Mouse (Mus musculus): Measurements from ENCODE around the gene Zdhhc19. TPM values are rescaled to one million over a fixed set of nuclear protein-coding genes. Genes with fewer than 3 reads are reported as not detected.

Zdhhc19 gene
- total and polyA plus RNA-seq, 2 experiments: not detected

DNA sequence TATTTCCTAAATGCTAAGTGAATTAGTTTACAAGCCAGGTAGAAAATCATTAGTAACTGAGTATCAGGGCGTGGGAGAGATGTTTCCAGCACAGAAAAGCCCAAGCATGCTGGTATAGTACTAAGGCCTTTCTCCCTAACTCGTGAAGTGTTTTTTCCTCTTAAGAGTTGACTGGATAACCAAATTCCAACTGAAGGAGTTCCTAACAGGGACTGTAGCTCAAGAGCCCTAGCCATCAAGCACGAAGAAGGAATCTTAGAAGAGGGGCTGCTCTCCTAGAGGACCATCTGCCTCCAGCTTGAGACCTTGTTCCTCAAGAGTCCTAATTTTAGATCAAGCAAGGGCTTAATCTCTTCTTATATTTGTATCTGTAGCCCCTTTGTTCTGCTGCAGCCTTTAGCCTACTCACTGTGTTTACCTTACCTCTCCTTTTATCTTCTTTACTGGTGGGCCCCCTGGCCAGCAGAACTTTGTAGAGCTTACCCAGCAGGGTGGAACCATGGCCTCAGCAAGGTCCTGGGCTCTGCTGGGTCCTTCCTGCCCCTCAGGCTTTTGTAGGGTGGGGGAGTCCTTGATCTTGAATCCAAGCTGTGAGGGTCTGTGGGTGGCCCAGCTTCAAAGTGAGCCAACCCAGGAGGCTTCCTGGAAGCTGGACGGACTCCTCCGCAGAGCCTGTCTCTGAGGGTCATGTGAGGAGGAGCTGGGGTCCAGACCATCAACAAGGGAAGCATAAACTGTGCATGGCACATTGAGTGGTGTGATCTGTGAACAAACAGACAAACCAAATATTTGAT is 42.0 kb downstream of the Zdhhc19 start:
- no peaks in the 10 kb centered on the region for H3K27me3 ChIP-seq (ENCODE audit: control insufficient read depth, insufficient read depth, low read length)
- TF ChIP-seq POLR2A (IDR thresholded peaks at IDR 0.05; ENCODE audit: extremely low read depth, insufficient read depth, low read length): no peak
- TF ChIP-seq CTCF (IDR thresholded peaks at IDR 0.05; ENCODE audit: low read depth, low read length): no peak
- H3K36me3 ChIP-seq (ENCODE audit: control insufficient read depth, insufficient read depth, low read length): no peaks in the 10 kb centered on the region
- DNase-seq (ENCODE audit: extremely low read depth, low read depth, low spot score): no peak
- no peak overlapping the region for H3K4me3 ChIP-seq (ENCODE audit: insufficient read depth, low read depth, low read length)
- no peaks in the 10 kb centered on the region for H3K79me2 ChIP-seq (ENCODE audit: control insufficient read depth, insufficient read depth, low read length)
- no peak overlapping the region for H3K27ac ChIP-seq (replicated peaks; ENCODE audit: insufficient read depth, low read depth, low read length)
- WGBS: 84% methylated on average over 5 of the region's 5 CpGs
- peaks cover 4% of the 10 kb centered on the region; the same call in 1 of the 2 replicates for H3K4me1 ChIP-seq (ENCODE audit: control insufficient read depth, insufficient read depth, low read length)
- H3K9ac ChIP-seq (ENCODE audit: low read depth, low read length): no peak overlapping the region

DNA sequence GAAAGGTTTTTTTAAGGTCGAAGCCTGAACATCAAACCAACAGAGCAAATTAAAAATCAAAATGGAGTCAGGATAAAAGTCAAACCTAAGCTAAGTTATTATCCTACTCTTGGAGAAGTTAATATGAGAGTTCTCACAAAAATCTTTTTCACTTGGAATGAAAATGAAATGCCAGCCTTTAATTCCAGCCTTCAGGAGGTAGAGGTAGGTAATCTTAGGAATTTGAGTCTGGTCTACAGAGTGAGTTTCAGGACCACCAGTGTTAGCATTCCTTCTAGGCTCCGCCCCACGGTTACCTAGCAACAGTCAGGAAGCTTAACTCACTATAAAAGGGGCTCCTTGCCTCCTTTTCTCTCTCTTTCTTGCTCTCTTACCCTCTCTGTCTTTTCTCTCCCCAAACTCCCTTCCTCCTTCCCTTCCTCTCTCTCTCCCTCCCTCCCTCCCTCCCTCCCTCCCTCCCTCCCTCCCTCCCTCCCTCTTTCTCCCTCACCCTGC is 42.7 kb downstream of the Zdhhc19 start:
- no peaks in the 10 kb centered on the region for H3K36me3 ChIP-seq (ENCODE audit: control insufficient read depth, insufficient read depth, low read length)
- no peak overlapping the region for H3K4me3 ChIP-seq (ENCODE audit: insufficient read depth, low read depth, low read length)
- H3K9ac ChIP-seq (ENCODE audit: low read depth, low read length): no peak overlapping the region
- H3K27me3 ChIP-seq (ENCODE audit: control insufficient read depth, insufficient read depth, low read length): no peaks in the 10 kb centered on the region
- 53% methylated on average over 3 of the region's 3 CpGs for WGBS
- no peak for DNase-seq (ENCODE audit: extremely low read depth, low read depth, low spot score)
- no peaks in the 10 kb centered on the region for H3K79me2 ChIP-seq (ENCODE audit: control insufficient read depth, insufficient read depth, low read length)
- H3K4me1 ChIP-seq (ENCODE audit: control insufficient read depth, insufficient read depth, low read length): peaks cover 4% of the 10 kb centered on the region
- no peak overlapping the region for H3K27ac ChIP-seq (replicated peaks; ENCODE audit: insufficient read depth, low read depth, low read length)
- TF ChIP-seq POLR2A (IDR thresholded peaks at IDR 0.05; ENCODE audit: extremely low read depth, insufficient read depth, low read length) (no peak), CTCF (IDR thresholded peaks at IDR 0.05; ENCODE audit: low read depth, low read length) (no peak)

DNA sequence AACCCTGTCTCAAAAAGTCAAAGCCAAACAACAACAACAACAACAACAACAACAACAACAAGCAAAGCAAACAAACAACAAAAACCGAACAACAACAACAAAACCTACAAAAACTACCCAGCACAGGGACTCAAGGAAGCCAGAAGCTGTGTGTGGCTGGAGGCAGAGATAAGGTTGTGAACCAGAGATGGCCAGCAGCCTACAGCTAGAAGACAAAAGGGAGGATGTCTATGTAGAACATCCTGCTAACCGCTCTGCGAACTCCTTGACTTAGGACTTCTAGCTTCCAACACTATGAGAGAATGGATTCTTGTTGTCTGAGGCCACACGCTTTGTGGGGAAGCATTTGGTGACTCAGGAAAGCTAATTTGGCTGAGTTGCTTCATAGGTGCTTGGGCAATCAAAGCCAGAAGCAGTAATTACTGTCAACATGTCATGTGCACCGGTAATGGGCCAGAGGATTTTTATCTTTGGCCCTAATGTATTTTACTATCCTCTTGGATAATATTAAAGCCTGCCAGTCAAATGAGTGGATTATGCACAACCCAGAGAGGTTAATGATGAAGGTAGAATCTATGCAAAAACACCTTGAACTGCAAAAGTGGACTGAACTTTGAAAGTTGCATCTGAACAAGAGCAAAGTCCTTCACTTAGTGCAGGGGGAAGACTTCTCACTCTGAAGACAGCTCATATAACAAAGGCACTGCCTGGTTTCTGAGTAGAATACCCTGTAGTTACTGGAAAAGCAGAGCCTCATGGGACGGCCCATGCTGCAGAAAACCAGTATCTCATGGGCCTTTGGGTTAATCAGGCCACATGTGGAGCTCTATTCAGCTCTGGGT is 45.5 kb downstream of the Zdhhc19 start:
- H3K4me1 ChIP-seq (ENCODE audit: control insufficient read depth, insufficient read depth, low read length): peaks cover 4% of the 10 kb centered on the region
- H3K4me3 ChIP-seq (ENCODE audit: insufficient read depth, low read depth, low read length): no peak overlapping the region
- no peaks in the 10 kb centered on the region for H3K27me3 ChIP-seq (ENCODE audit: control insufficient read depth, insufficient read depth, low read length)
- peak; percentile 37 for DNase-seq (ENCODE audit: extremely low read depth, low read depth, low spot score)
- TF ChIP-seq POLR2A (IDR thresholded peaks at IDR 0.05; ENCODE audit: extremely low read depth, insufficient read depth, low read length) (no peak), CTCF (IDR thresholded peaks at IDR 0.05; ENCODE audit: low read depth, low read length) (no peak)
- H3K27ac ChIP-seq (replicated peaks; ENCODE audit: insufficient read depth, low read depth, low read length): no peak overlapping the region
- H3K79me2 ChIP-seq (ENCODE audit: control insufficient read depth, insufficient read depth, low read length): no peaks in the 10 kb centered on the region
- H3K36me3 ChIP-seq (ENCODE audit: control insufficient read depth, insufficient read depth, low read length): no peaks in the 10 kb centered on the region
- 64% methylated on average over 6 of the region's 6 CpGs for WGBS
- no peak overlapping the region for H3K9ac ChIP-seq (ENCODE audit: low read depth, low read length)

DNA sequence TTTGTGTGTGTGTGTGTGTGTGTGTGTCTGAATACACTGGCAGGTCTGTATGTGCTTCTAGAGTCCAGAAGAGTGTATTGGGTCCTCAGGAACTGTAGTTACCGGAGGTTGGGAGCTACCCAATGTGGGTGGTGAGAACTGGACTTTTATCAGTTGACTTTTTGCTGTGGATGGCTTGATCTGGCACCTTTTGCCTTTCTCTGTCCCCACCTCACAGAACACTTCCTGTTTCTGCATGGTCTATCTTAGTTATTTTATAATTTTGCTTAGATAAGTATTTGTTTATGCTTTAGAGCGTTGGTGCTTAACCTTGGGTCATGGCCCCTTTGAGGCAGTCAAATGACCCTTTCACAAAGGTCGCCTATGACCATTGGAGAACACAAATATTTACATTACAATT is 47.4 kb downstream of the Zdhhc19 start:
- H3K79me2 ChIP-seq (ENCODE audit: control insufficient read depth, insufficient read depth, low read length): no peaks in the 10 kb centered on the region
- TF ChIP-seq CTCF (IDR thresholded peaks at IDR 0.05; ENCODE audit: low read depth, low read length) (no peak), POLR2A (IDR thresholded peaks at IDR 0.05; ENCODE audit: extremely low read depth, insufficient read depth, low read length) (no peak)
- H3K36me3 ChIP-seq (ENCODE audit: control insufficient read depth, insufficient read depth, low read length): no peaks in the 10 kb centered on the region
- DNase-seq (ENCODE audit: extremely low read depth, low read depth, low spot score): no peak
- H3K27ac ChIP-seq (replicated peaks; ENCODE audit: insufficient read depth, low read depth, low read length): no peak overlapping the region
- H3K4me1 ChIP-seq (ENCODE audit: control insufficient read depth, insufficient read depth, low read length): peaks cover 4% of the 10 kb centered on the region
- H3K9ac ChIP-seq (ENCODE audit: low read depth, low read length): no peak overlapping the region
- no peaks in the 10 kb centered on the region for H3K27me3 ChIP-seq (ENCODE audit: control insufficient read depth, insufficient read depth, low read length)
- no peak overlapping the region for H3K4me3 ChIP-seq (ENCODE audit: insufficient read depth, low read depth, low read length)
- WGBS: 50% methylated on average over 3 of the region's 3 CpGs

DNA sequence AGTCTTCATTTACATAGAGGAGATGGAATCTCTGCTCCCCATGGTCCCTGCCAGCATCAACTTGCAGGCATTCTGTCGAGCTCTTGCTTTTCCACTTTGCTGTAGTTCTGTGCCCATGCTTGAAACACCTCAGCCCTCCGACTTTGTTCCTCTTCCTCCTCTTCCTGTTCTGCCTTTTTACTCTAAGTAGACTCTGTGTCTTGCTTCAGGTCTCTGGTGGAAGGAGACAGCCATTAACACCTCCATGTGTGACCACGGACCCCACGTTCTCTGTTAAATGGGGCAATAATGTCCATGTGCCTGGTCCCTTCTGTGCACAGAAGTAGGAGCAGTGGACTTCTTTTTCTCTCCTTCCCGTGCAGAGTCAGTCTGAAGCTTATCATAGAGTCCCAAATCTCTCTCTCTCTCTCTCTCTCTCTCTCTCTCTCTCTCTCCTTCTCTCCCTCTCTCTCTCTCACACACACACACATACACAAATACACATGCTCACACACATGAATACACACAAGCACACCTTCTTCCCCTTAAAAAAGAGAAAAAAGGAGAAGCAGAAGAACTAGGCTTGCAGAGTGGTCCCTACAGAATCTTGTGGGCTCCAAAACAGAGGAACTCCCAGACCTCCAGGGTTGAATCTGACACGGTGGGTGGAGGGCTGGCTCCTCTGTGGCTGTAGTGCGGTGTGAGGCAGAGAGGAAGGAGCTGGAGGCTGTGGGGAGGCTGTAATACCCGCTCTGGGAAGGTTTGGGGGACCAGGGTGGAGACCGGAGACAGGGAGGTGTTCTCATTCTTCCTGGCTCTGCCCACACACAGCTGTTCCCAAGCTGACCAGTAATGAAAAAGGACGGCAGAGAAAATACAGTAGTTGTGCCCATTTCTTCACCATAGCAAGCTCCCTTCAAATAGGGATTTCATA is 51.3 kb downstream of the Zdhhc19 start:
- H3K27ac ChIP-seq (replicated peaks; ENCODE audit: insufficient read depth, low read depth, low read length): no peak overlapping the region
- H3K27me3 ChIP-seq (ENCODE audit: control insufficient read depth, insufficient read depth, low read length): no peaks in the 10 kb centered on the region
- no peak for DNase-seq (ENCODE audit: extremely low read depth, low read depth, low spot score)
- no peak for TF ChIP-seq POLR2A (IDR thresholded peaks at IDR 0.05; ENCODE audit: extremely low read depth, insufficient read depth, low read length)
- TF ChIP-seq CTCF (IDR thresholded peaks at IDR 0.05; ENCODE audit: low read depth, low read length): no peak
- WGBS: 76% methylated on average over 10 of the region's 10 CpGs
- H3K79me2 ChIP-seq (ENCODE audit: control insufficient read depth, insufficient read depth, low read length): no peaks in the 10 kb centered on the region
- H3K36me3 ChIP-seq (ENCODE audit: control insufficient read depth, insufficient read depth, low read length): no peaks in the 10 kb centered on the region
- H3K9ac ChIP-seq (ENCODE audit: low read depth, low read length): no peak overlapping the region
- peaks cover 6% of the 10 kb centered on the region for H3K4me1 ChIP-seq (ENCODE audit: control insufficient read depth, insufficient read depth, low read length)
- no peak overlapping the region for H3K4me3 ChIP-seq (ENCODE audit: insufficient read depth, low read depth, low read length)

All from liver, adult 2 months (tissue).